Mouse (Mus musculus): Measurements from ENCODE around the gene Tbxas1. TPM values are rescaled to one million over a fixed set of nuclear protein-coding genes. Genes with fewer than 3 reads are reported as not detected.

The Tbxas1 gene
- polyA plus RNA-seq, 1 experiment from 2014 or later, result 2.2 TPM

GRCm38 (mm10) chr6:39050836-39051235, 175.6 kb downstream of the Tbxas1 start:
- peaks cover 6% of the 10 kb centered on the region; the same call in 1 of the 2 replicates for H3K4me1 ChIP-seq (replicated peaks; ENCODE audit: control insufficient read depth, insufficient read depth, low read length)
- H3K9me3 ChIP-seq (ENCODE audit: control insufficient read depth, low read length), result no peaks in the 10 kb centered on the region
- ATAC-seq (ENCODE audit: low FRiP score) (no peak), DNase-seq (ENCODE audit: low spot score) (no peak)
- 80% methylated on average over 6 of the region's 6 CpGs for WGBS
- no peak overlapping the region for H3K27ac ChIP-seq
- no peaks in the 10 kb centered on the region for H3K27me3 ChIP-seq (ENCODE audit: control insufficient read depth, insufficient read depth, low read length)
- H3K9ac ChIP-seq, result no peak overlapping the region
- H3K36me3 ChIP-seq (replicated peaks; ENCODE audit: control insufficient read depth, insufficient read depth), result no peaks in the 10 kb centered on the region
- no peak overlapping the region for H3K4me3 ChIP-seq (replicated peaks; ENCODE audit: low read length)
- H3K4me2 ChIP-seq (replicated peaks), result no peak overlapping the region

DNA sequence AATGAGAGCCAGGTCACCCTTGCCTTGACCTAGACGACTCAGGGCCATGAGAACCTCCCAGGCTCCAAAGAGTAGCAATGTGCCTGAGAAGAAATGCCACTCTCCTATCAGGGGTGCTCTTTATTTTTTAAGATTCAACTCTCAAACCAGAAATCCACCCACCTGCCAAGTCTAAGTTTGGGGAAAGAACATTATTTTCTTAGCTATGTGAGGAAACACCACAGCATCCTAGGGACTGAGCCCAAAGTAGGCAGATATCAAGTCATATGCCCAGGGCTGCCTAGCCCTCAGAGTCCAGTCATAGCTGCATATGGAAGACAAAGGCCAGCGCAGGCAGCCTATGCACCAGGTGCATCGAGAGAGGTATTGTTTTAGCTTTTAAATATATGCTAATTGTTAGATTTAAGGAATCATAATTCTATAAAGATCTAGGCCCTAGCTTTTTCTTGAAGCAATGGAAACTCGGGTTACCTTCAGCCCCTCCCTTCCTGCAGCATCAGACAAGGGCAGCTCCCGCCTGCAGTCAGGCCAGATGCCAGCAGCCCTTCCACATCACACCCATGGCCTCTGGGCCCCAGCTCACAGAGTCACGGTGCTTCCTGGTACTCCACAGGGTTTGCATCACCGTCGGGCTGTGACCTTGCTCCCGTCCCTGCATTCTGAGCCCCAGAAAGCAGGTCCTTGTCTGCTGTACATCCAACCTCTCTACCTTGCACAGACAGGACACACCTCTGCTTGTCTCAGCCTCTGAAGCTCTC, 176.8 kb downstream of the Tbxas1 start:
- H3K4me1 ChIP-seq (replicated peaks; ENCODE audit: control insufficient read depth, insufficient read depth, low read length), result peaks cover 6% of the 10 kb centered on the region; the same call in 1 of the 2 replicates
- no peaks in the 10 kb centered on the region for H3K36me3 ChIP-seq (replicated peaks; ENCODE audit: control insufficient read depth, insufficient read depth)
- H3K27ac ChIP-seq, result no peak overlapping the region
- H3K4me3 ChIP-seq (replicated peaks; ENCODE audit: low read length), result no peak overlapping the region
- DNase-seq (ENCODE audit: low spot score), result no peak
- ATAC-seq (ENCODE audit: low FRiP score), result no peak
- H3K4me2 ChIP-seq (replicated peaks), result no peak overlapping the region
- WGBS, result 79% methylated on average over 9 of the region's 9 CpGs
- no peak overlapping the region for H3K9ac ChIP-seq
- H3K9me3 ChIP-seq (ENCODE audit: control insufficient read depth, low read length), result no peaks in the 10 kb centered on the region
- no peaks in the 10 kb centered on the region for H3K27me3 ChIP-seq (ENCODE audit: control insufficient read depth, insufficient read depth, low read length)

DNA sequence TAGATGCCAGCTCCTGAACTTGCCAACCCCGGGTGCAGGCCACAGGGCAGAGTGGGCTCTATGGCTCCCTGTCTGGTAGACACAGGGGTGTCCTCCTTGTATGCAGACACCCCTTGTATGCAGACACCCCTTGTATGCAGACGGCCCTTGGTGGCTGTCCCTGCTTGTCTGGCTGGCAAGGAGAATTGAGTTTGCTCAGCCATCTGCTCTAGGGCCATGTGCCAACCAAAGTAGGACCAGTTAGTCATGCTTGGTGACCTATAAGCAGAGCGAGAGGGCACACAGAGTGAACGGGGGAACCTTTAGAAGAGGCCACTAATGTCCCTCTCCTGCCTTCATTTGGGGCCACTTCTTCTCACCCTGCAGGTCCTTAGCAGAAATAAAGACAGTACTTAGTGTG, 177.4 kb downstream of the Tbxas1 start:
- Histone ChIP-seq H3K9me3 (ENCODE audit: control insufficient read depth, low read length) (no peaks in the 10 kb centered on the region), H3K4me3 (replicated peaks; ENCODE audit: low read length) (no peak overlapping the region), H3K27ac (no peak overlapping the region), H3K4me1 (replicated peaks; ENCODE audit: control insufficient read depth, insufficient read depth, low read length) (peaks cover 6% of the 10 kb centered on the region; the same call in 1 of the 2 replicates), H3K4me2 (replicated peaks) (no peak overlapping the region), H3K9ac (no peak overlapping the region), H3K36me3 (replicated peaks; ENCODE audit: control insufficient read depth, insufficient read depth) (no peaks in the 10 kb centered on the region), H3K27me3 (ENCODE audit: control insufficient read depth, insufficient read depth, low read length) (no peaks in the 10 kb centered on the region)
- 79% methylated on average over 4 of the region's 4 CpGs for WGBS
- DNase-seq (ENCODE audit: low spot score) (no peak), ATAC-seq (ENCODE audit: low FRiP score) (no peak)

GRCm38 (mm10) chr6:39054206-39054864, 179.1 kb downstream of the Tbxas1 start:
- H3K4me3 ChIP-seq (replicated peaks; ENCODE audit: low read length), result no peak overlapping the region
- 74% methylated on average over 13 of the region's 13 CpGs for WGBS
- no peak overlapping the region for H3K9ac ChIP-seq
- peak overlapping the region; percentile 39 for H3K27ac ChIP-seq
- H3K36me3 ChIP-seq (replicated peaks; ENCODE audit: control insufficient read depth, insufficient read depth), result no peaks in the 10 kb centered on the region
- DNase-seq (ENCODE audit: low spot score) (peak; percentile 39), ATAC-seq (ENCODE audit: low FRiP score) (peak; percentile 33; the same call in 1 of the 2 replicates)
- H3K9me3 ChIP-seq (ENCODE audit: control insufficient read depth, low read length), result no peaks in the 10 kb centered on the region
- H3K27me3 ChIP-seq (ENCODE audit: control insufficient read depth, insufficient read depth, low read length), result no peaks in the 10 kb centered on the region
- no peak overlapping the region for H3K4me2 ChIP-seq (replicated peaks)
- H3K4me1 ChIP-seq (replicated peaks; ENCODE audit: control insufficient read depth, insufficient read depth, low read length), result peaks cover 6% of the 10 kb centered on the region; the same call in 1 of the 2 replicates

- no peak for ATAC-seq (ENCODE audit: low FRiP score)
- H3K9ac ChIP-seq, result no peak overlapping the region
- H3K4me2 ChIP-seq (replicated peaks), result no peak overlapping the region
- no peaks in the 10 kb centered on the region for H3K27me3 ChIP-seq (ENCODE audit: control insufficient read depth, insufficient read depth, low read length)
- H3K36me3 ChIP-seq (replicated peaks; ENCODE audit: control insufficient read depth, insufficient read depth), result no peaks in the 10 kb centered on the region
- H3K27ac ChIP-seq, result no peak overlapping the region
- 80% methylated on average over 6 of the region's 6 CpGs for WGBS
- no peak for DNase-seq (ENCODE audit: low spot score)
- no peaks in the 10 kb centered on the region for H3K9me3 ChIP-seq (ENCODE audit: control insufficient read depth, low read length)
- H3K4me3 ChIP-seq (replicated peaks; ENCODE audit: low read length), result no peak overlapping the region
- peaks cover 6% of the 10 kb centered on the region; the same call in 1 of the 2 replicates for H3K4me1 ChIP-seq (replicated peaks; ENCODE audit: control insufficient read depth, insufficient read depth, low read length)
Measured at GRCm38 (mm10) chr6:39054878-39055508, 179.8 kb downstream of the Tbxas1 start.

DNA sequence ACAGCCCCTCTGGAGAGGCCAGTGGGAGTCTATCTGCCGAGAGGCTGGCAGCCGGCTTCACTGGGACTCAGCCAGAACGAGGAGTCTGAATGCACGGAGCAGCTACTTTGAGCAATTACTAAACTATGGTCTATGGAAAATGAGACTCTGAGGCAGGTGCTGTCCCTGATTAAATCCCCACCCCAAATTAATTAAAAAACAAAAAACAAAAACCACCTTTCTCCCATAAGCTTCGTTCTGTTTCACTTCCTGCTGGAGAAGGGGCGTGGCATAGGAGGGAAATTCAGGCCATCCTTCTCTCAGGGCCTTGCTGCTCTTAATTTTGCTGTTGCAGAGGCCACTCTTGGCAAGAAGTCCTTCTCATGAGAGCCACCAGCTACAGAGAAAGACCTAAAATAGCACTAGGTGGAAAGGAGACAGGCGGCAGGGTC, 180.6 kb downstream of the Tbxas1 start:
- DNase-seq (ENCODE audit: low spot score) (no peak), ATAC-seq (ENCODE audit: low FRiP score) (no peak)
- H3K9ac ChIP-seq, result no peak overlapping the region
- H3K27ac ChIP-seq, result no peak overlapping the region
- 56% methylated on average over 7 of the region's 7 CpGs for WGBS
- no peaks in the 10 kb centered on the region for H3K36me3 ChIP-seq (replicated peaks; ENCODE audit: control insufficient read depth, insufficient read depth)
- H3K9me3 ChIP-seq (ENCODE audit: control insufficient read depth, low read length), result no peaks in the 10 kb centered on the region
- no peak overlapping the region for H3K4me2 ChIP-seq (replicated peaks)
- H3K4me3 ChIP-seq (replicated peaks; ENCODE audit: low read length), result no peak overlapping the region
- no peaks in the 10 kb centered on the region for H3K27me3 ChIP-seq (ENCODE audit: control insufficient read depth, insufficient read depth, low read length)
- peaks cover 7% of the 10 kb centered on the region; the same call in 1 of the 2 replicates for H3K4me1 ChIP-seq (replicated peaks; ENCODE audit: control insufficient read depth, insufficient read depth, low read length)

- H3K4me1 ChIP-seq (replicated peaks; ENCODE audit: control insufficient read depth, insufficient read depth, low read length), result peaks cover 13% of the 10 kb centered on the region
- no peak overlapping the region for H3K9ac ChIP-seq
- no peak overlapping the region for H3K4me2 ChIP-seq (replicated peaks)
- no peaks in the 10 kb centered on the region for H3K36me3 ChIP-seq (replicated peaks; ENCODE audit: control insufficient read depth, insufficient read depth)
- no peaks in the 10 kb centered on the region for H3K27me3 ChIP-seq (ENCODE audit: control insufficient read depth, insufficient read depth, low read length)
- no peaks in the 10 kb centered on the region for H3K9me3 ChIP-seq (ENCODE audit: control insufficient read depth, low read length)
- ATAC-seq (ENCODE audit: low FRiP score) (no peak), DNase-seq (ENCODE audit: low spot score) (no peak)
- 93% methylated on average over 1 of the region's 1 CpGs for WGBS
- no peak overlapping the region for H3K4me3 ChIP-seq (replicated peaks; ENCODE audit: low read length)
- H3K27ac ChIP-seq, result no peak overlapping the region
Measured at GRCm38 (mm10) chr6:39057161-39057560, 182.0 kb downstream of the Tbxas1 start.

DNA sequence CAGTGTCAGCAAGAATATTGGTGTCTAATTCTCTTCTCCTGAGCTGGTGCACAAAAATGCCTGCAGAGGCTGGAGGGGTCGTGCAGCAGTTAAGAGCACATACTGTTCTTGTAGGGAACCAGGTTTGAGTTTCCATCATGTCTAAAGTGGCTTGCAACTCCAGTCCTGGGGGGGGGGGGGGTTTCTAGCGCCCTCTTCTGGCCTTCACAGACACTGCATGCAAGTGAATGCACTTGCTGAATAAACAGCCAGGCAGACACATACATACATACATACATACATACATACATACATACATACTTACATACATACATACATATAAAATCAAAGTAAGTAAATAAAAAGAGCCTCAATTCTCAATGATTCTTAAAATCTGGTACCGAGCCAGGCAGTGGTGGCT, 183.2 kb downstream of the Tbxas1 start:
- Histone ChIP-seq H3K27me3 (ENCODE audit: control insufficient read depth, insufficient read depth, low read length) (no peaks in the 10 kb centered on the region), H3K4me1 (replicated peaks; ENCODE audit: control insufficient read depth, insufficient read depth, low read length) (peaks cover 13% of the 10 kb centered on the region), H3K4me2 (replicated peaks) (no peak overlapping the region), H3K9ac (no peak overlapping the region), H3K27ac (no peak overlapping the region), H3K36me3 (replicated peaks; ENCODE audit: control insufficient read depth, insufficient read depth) (no peaks in the 10 kb centered on the region), H3K4me3 (replicated peaks; ENCODE audit: low read length) (no peak overlapping the region), H3K9me3 (ENCODE audit: control insufficient read depth, low read length) (no peaks in the 10 kb centered on the region)
- ATAC-seq (ENCODE audit: low FRiP score) (no peak), DNase-seq (ENCODE audit: low spot score) (no peak)
- WGBS, result 60% methylated on average over 3 of the region's 3 CpGs

DNA sequence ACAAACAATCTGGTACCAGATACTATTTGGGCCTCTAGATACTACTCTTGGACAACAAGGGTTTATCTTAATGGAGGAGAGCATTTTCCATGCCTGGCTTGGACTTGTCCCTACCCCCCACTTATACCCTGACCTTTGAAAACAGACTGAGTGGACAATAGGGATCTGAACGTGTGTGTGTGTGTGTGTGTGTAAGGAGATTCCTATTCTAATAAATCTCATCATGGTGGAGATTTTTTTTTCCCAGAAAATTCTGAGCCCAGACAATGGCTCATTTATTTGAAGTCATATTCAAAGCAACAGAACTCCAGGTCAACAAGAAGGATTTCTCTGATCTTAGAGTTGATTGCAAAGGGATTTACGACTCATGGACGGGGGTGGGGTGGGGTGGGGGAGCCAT, 183.7 kb downstream of the Tbxas1 start:
- DNase-seq (ENCODE audit: low spot score) (no peak), ATAC-seq (ENCODE audit: low FRiP score) (no peak)
- H3K9ac ChIP-seq, result no peak overlapping the region
- peaks cover 13% of the 10 kb centered on the region for H3K4me1 ChIP-seq (replicated peaks; ENCODE audit: control insufficient read depth, insufficient read depth, low read length)
- H3K4me3 ChIP-seq (replicated peaks; ENCODE audit: low read length), result no peak overlapping the region
- no peaks in the 10 kb centered on the region for H3K9me3 ChIP-seq (ENCODE audit: control insufficient read depth, low read length)
- no peak overlapping the region for H3K27ac ChIP-seq
- no peaks in the 10 kb centered on the region for H3K27me3 ChIP-seq (ENCODE audit: control insufficient read depth, insufficient read depth, low read length)
- no peak overlapping the region for H3K4me2 ChIP-seq (replicated peaks)
- H3K36me3 ChIP-seq (replicated peaks; ENCODE audit: control insufficient read depth, insufficient read depth), result no peaks in the 10 kb centered on the region
- 76% methylated on average over 3 of the region's 3 CpGs for WGBS

Measured in hindbrain, embryonic 14.5 days (tissue).